Mouse (Mus musculus): ENCODE results near the gene Olfr791.

The Olfr791 gene

DNA sequence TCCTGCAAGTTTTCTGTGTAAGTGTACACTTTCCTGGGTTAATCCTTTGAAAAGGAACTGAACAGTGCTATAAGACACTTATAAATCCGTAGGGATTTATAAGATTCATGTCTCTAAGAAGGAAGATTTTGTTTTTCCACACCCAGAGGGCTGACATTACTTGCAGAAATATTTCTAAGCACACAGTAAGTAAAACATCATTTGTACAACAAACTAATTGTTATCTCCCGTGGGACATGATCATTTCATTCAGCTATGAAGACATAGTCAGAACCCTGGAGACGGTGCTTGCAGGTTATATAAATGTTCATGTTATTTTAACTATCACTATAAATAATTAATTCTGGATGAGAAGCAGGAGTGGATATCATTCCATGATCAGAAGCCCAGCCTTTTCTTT lies at the start of gene Olfr791:
Gene Olfr791 (plus strand): TSS at position 301 of the 400 bp plus-strand sequence.
- no peak for DNase-seq

DNA sequence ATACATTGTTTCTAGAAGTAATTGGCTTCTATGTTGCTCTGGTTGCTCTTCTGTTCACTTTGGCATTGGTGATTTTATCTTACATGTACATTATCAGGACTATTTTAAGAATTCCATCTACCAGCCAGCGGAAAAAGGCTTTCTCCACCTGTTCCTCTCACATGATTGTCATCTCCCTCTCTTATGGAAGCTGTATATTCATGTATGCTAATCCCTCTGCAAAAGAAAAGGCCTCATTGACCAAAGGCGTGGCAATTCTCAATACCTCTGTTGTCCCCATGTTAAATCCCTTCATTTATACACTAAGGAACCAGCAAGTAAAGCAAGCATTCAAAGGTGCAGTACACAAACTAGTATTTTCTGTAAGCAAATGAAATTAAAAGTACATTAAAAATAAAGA lies 48.3 kb upstream of the Olfr791 start:
- DNase-seq = no peak

DNA sequence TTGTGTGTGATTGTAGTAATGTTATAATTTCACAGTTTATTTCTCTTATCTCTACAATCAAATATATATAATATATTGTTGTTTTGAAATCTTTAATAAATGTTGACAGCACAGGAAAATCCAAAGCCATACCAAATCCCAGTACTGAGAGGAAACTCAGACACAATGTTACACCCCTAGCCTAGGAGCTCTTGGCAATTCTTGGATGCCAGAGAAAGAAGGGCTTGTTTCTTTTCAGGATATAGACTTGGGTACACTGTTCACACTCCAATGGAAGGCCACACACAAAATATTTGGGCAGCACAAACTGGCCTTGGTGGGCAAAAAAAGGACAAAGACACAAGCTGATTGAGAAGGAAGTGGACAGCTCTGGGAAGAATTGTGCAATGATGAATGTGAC lies 47.9 kb upstream of the Olfr791 start:
- no peak for DNase-seq

DNA sequence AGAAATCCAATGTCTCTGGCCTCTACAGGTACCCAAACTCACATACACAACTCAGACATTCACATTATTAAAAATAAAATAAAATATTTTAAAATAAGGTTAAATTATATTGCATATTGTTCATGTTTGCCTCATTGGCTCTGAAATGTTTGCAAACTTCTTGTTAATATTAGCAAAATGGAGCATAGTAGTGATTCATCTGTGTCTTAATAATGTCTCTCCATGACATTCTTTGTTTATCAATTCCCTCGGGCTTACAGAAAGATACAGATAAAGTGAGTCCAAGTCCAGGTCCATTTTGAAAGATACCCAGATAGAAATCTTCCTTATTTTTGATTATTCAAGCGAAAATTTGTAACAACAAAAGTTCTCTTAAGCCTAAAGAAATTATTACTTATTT lies 37.1 kb upstream of the Olfr791 start, which contains the start of gene Olfr789:
Gene Olfr789 (plus strand): TSS at position 301 of the 400 bp plus-strand sequence.
- DNase-seq = no peak

DNA sequence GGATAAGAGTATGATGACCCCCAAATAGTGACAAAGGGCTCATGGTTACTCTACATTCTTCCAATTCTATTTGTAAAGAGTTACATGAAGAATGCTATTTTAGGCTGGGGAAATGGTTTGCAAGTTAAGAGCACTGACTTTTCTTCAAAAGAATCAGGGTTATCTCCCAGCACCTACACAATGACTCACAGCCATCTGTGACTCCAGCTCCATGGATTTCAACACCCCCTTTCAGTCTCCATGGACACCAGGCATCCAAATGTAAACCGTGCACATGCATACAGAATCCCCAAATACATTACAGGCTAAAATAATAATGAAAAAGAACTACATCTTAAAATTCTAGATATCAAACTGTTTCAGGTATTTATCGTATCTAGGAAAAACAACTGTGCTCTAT lies 31.5 kb upstream of the Olfr791 start:
- DNase-seq = no peak

DNA sequence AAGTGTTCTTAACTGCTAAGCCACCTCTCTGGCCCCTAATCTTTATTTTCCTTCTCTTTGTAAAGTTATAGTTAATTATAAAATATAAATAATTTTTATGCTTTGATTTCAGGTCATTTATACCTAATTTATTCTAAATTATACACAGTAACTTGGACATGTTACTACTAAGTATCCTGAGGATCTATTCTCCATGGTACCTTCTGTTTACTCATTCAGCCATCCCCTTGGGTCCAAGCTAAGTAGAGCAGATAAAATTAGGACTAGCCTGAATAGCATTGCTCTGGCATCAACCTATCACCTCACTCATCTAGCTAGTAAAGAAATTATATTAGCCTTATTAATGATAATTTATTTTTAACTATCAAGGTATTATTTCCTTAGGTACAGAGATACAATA lies 23.4 kb upstream of the Olfr791 start, which contains the start of gene Olfr790:
Gene Olfr790 (plus strand): TSS at position 301 of the 400 bp plus-strand sequence.
- DNase-seq = no peak

DNA sequence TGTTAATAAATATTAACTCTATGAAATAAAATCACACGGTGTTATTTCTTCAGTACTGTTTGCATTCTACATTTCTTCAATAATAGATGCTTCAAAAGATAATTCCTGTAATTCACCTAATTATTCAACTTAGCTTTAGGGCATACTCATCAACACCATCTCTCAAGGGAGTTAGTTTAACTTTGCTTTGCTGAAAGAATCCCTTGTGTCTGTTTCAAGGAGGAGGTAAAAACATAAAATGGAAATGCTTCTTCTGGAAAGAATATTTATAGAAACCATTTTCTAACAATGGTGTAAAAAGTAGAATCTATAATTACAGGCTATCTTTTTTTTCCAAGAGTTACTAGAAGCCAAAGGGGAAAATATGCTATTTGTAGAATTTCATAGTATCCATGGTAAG lies 17.3 kb downstream of the Olfr791 start, which contains the start of gene Olfr792:
Gene Olfr792 (plus strand): TSS at position 301 of the 400 bp plus-strand sequence.
- no peak for DNase-seq

DNA sequence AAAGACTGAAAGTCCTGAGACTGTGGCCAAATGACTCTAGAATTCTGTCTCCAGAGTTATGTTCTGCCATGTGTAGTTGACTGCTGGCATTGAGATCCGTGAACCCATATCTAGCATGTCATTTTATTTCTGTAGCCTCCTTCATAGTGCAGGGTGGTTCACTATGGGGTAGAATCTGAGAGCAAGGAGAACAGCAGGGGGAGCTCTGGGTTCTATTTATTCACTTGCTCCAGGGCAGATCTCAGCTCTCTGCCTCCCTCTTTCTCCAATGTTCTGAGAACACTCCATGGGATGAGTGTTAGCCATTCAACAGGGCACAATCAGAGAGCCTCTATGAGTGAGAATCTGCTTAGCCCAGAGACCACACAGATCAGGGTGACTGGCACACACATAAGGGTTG lies 27.8 kb downstream of the Olfr791 start:
- peak; percentile 14 for DNase-seq

DNA sequence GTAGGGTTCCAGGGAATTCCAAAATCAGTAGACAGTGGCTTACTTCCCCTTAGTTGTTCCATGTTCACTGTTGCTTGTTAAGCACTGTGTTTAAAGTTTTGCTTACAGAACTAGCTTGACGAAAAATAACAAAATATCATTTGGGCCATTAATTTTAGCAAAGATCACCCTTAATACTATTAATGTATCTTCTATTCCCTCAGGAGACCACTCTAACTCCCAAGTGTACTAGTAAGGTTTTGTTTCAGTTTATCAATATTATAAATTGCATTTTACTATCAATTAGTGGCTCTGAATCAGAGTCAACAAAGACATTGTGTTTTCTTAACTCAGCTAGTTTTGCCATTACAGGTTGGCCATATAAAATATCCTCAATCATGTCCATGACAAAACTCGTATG lies 45.8 kb downstream of the Olfr791 start, which contains the start of gene Olfr794:
Gene Olfr794 (plus strand): TSS at position 301 of the 400 bp plus-strand sequence.
- DNase-seq = no peak

DNA sequence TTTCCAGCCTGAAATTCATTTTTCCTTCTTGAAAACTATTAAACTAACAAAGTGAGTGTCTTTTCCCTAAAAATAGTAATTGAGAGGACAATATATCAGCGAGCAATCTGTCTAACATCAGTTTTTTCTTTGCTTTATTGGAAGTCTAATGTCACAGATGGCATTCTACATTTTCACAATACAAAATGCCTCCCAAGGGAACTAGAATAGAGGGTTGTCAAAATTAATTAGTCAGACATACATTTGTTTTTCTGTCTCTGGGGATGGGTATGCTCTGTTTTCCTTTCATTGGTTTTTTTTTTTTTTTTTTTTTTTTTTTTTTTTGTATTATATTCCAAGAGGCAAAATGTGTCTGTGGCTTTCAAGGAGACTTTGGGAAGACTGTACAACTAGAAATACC lies 55.5 kb downstream of the Olfr791 start:
- peak; percentile 3 for DNase-seq

All from retina, postnatal 1 day (tissue).